Mouse (Mus musculus) Muller cell, postnatal 12 days (primary cell): ENCODE results near the gene Dgkb.

ENCODE experiments used
- DNase-seq: peaks from one replicate; pipeline ENCODE4 v3.0.0-alpha.2; 2015; ENCODE audit errors: inconsistent ontology term

The Dgkb gene

DNA sequence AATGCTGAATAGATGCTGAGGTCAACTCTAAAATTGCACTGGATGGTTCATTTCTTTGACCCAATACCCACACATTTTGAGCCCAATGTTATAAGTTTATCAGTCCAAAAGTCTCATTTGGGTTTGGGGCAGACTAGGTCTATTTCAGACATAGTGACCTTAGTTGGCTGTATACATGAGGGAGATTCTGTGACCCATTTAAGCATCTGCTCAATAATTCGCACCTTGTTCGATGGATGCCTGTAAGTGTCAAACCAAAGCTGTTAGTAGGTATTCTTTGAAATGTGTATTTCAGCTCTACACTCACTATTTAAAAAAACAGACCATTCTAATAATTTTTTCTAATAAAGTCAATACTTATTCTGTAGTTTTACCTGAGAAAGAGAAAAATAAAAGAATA lies 776.1 kb downstream of the Dgkb start:
- DNase-seq = no peak

DNA sequence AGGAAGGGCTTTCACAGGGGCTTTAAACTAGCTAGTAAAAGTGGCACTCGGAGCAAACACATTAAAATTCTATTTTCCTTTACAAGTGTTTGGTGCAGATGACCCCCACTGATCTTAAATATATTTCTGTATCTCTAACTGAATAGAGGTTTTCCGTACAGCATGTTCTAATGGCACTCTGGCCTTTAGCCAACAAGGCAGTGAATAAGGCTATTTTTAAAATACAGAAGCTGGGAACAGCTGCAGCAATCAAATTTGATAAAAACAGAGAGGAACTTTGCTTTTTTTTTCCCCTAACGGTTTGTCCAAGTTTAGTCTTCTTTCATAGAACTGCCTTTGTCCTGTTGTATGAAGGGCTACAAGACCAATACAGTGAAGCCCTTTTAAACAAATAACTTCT lies 776.5 kb downstream of the Dgkb start:
- DNase-seq = no peak

DNA sequence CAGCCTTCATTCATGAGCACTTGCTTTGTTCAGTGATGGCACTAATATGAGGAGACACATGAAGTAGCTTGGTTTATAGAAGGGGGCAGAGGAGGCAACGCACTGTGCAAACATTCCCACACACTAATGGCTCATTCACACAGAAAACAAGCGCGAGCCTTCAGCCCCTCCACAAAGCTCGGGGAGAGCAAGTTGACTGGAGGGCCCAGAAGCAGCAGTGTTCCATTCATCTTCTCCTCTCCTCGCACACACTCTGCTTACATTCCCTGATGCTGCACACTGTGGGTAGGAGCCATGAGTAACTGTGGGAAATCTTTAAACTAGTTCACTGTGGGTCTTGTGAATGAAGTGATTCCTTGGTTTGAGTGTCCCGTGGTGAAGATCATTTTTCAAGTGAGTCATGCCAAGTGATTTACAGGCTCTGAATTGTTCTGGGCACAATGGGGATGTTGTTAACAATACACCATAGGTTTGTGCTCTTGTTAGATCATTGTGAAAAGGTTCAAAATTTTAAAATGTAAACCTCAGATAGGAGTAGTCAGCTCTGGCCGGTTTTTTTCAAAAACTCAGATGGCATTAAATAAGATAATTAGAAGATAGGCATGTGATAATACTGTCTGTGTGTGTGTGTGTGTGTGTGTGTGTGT lies 779.0 kb downstream of the Dgkb start:
- peak; percentile 90 for DNase-seq

DNA sequence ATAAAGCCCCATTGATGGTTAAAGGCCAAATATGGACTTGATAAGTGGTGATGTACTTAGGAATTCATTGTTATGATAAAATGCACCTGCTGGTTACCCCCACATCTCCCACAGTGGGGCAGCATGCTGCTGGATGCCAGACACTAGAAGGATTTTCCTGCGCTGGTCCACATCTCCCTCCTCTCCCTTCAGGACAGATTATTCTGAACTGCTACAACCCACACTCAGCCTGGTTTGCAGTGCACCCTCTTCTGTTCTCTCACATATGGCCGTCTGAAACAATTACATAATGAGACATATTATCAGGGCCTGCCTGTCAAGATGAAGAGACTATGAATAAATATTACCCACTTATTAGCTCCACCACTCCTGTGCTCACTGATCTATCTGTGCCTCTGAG lies 780.6 kb downstream of the Dgkb start:
- DNase-seq = no peak

DNA sequence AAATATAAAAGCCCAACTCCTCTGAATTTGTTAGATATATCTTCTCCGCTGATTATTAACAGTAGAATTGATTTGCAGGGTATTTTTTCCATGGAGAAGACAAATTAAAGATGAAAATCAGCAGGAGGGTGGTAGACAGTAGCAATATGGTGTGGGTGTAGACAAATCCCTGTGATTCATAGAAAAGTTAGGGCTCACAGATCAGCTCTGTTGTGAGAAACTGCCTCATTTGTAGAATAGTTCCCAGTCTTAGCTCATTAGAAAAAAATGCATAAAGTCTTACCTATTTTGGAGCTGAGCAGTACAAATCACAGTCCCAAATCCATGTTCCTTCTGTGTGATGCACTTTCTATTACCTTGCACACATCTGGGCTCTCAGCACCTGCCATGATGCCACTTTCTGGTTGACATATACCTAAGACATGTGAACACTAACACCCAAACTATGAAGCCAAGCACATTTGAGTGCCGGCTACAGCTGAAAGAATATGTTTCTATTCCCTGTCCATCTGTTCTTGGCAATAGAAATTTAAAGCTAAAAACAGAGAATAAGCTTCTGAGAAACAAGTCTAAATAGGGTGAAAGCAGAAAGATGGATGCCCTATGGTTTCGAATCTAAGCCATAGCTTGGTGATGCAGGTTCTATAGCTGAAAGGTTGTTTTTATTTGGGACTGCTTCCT lies 782.8 kb downstream of the Dgkb start:
- peak; percentile 17 for DNase-seq

DNA sequence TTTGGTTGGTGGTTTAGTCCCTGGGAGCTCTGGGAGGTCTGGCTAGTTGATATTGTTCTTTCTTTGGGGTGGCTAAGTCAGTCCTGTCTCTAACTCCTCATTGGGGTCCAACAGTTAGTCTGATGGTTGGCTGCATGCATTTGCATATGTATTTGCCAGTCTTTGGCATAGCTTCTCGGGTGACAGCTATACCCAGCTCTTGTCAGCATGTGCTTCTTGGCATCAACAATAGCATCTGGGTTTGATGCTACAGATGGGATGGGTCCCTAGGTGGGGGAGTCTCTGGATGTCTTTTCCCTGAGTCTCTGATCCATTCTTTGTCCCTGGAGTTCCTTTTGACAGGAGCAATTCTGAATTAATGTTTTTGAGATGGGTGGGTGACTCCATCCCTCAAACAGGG lies 790.6 kb downstream of the Dgkb start:
- DNase-seq = no peak

DNA sequence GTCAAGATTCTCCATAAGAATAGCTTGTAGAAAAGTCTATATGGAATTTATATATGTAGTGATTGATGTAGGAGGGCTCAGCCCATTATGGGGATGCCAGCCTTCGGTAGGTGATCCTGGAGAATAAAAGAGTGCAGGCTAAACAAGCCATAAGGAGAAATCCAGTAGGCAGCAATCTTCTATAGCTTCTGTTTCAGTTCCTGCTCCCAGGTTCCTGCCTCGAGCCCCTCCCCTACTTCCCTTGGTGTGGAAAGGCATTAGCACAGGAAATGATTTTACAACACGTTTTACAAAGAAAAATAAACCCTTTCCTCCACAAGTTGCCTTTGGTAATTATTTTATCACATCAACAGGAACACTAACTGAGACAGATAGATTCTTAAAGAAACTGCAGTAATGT lies 850.7 kb downstream of the Dgkb start:
- DNase-seq = no peak
